Mouse (Mus musculus) hematopoietic stem cell, adult 5-6 weeks (primary cell): Measurements from ENCODE around the gene Hemk1. TPM values are rescaled to one million over a fixed set of nuclear protein-coding genes. Genes with fewer than 3 reads are reported as not detected.
"Not testable (repeated sequence)": the region's sequence is repeated elsewhere in the genome, so short reads cannot be mapped to it uniquely, and the experiment has no call there.

Source experiments
- ATAC-seq, 2 experiments: fragments of 125-278 bp in 1 of 2; replicated peaks in 1 of 2; 2 replicates each; pipeline ENCODE4 v1.8.0; 2016 to 2017; ENCODE audit warnings: inconsistent platforms in 2 of 2, mild to moderate bottlenecking in 2 of 2, moderate number of reproducible peaks in 2 of 2, low read depth in 1 of 2, moderate TSS enrichment in 1 of 2; ENCODE audit not compliant: low FRiP score in 2 of 2, poor library complexity in 2 of 2, severe bottlenecking in 2 of 2, insufficient read depth in 1 of 2, low TSS enrichment in 1 of 2
- total RNA-seq: library from RNA; stranded (forward); fragments of 172-1452, 232-1000 nt; gene quantifications from 2 replicates; pipeline ENCODE4 v1.2.3, GENCODE M21; 2017

Hemk1 gene
- total RNA-seq, 1 experiment from 2014 or later: 11.5 TPM

DNA sequence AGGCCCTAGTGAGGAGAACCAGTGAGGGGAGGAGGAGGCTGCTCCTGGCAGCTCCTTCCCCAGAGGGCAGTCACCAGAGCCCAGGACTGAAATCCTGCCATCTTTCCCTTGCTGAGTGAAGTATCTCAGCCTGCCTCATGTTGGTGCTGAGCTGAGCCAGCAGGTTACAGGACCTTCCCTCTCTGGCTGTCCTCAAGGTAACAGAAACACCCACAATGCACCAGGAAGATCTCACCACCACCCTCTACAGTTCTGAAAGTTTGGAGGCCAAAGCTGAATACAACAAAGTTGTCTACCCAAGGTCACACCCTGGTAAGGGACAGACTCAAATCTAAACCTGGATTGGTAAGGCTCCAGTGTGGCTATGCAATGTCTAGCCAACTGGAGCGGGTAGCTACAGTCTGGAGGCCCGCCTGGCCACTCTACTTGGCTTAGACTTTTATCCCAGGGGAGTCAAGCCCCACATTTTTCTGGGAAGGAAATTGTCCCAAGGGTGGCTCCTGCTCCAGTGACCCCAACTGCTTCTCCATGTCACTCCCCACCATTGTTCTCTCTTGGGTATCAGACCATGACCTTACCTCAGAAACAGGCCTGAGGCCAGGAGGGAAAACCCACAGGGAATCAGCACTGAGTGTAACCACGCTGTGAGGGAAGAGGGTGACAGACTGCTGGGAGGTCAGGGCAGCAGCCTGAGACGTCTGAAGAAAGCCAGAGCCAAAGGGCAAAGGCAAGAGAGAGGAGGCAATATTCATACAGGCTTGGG is 13.2 kb downstream of the Hemk1 start:
- no peak for ATAC-seq

DNA sequence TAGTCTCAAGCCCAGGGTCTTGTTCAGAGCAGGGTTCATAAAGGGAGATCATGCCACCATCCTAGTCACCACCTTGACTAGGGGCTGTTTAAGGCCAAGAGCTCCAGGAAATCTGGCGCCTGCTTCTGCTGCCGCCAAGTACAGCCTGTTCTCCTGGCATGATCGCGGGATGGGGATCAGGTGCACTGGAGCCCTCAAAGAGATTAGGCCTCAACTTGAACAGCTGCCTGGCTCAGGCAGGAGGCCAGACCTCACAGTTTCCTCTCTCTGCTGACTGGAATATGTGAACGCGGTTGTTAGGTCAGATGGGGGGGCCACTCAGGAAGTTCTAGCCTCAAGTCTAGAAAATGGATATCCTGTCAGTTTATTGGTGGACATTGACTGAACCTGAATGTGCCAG is 14.6 kb downstream of the Hemk1 start:
- peak; percentile 83 to 93 for ATAC-seq

DNA sequence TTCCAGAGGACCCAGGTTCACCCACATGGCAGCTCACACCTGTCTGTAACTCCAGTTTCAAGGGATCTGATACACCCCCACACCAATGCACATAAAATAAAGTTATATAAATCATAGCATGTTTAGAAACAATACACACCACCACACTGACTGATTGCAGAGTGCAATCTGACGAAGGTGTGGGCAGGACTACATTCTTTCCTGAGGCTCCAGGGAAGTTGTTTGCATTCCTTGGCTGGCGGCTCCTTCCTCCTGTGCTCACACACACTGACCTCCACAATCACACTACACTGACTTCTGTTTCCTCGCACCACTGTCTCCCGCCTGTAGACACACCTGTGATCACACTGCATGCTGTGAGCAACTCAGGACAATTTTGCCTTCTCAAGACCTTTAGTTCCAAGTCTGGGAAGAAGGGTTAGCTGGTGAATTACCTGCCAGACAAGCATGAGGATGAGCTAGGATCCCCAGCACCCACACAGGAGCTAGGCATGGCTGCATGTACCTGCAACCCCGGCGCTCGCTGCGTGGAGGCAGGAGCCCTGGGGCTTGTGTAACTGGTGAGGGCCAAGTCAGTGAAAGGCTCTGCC is 15.6 kb downstream of the Hemk1 start:
- ATAC-seq: no peak

DNA sequence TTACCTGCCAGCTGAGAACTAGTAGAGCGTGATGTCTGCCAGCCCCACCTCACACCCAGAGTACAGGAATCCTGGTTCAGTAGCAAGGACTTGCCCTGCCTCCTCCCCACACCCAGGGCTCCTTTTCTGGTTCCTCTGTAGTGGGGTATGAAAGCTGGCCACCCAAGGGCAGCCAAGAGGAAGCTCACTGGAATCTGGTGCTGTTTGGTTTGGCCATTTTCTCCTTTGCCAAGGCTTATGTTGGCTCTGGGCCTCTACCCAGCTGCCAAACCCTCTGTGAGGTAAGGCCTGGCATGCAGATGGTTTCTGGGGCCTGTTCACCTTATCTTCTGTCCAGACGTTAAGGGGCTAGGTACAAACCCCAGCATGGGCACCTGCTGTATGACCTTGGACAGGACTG is 22.4 kb downstream of the Hemk1 start:
- ATAC-seq: no peak

DNA sequence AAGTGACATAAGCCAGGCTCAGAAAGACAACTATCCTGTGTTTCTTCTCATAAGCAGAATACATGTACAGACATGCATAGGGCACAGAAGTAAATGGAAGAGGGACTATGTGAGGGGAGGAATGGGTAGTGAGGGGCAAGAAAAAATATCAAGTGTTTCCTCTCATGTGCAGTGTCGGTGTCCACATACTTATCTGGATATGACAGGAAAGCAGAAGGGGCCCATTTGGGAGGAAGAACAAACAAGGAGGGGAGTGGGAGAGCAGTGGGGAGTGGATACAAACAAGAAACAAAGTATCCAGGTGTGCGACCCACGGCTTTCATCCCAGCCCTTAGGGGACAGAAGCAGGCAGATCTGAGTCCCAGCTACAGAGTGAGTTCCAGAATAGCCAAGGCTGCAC is 24.2 kb downstream of the Hemk1 start:
- no peak for ATAC-seq

DNA sequence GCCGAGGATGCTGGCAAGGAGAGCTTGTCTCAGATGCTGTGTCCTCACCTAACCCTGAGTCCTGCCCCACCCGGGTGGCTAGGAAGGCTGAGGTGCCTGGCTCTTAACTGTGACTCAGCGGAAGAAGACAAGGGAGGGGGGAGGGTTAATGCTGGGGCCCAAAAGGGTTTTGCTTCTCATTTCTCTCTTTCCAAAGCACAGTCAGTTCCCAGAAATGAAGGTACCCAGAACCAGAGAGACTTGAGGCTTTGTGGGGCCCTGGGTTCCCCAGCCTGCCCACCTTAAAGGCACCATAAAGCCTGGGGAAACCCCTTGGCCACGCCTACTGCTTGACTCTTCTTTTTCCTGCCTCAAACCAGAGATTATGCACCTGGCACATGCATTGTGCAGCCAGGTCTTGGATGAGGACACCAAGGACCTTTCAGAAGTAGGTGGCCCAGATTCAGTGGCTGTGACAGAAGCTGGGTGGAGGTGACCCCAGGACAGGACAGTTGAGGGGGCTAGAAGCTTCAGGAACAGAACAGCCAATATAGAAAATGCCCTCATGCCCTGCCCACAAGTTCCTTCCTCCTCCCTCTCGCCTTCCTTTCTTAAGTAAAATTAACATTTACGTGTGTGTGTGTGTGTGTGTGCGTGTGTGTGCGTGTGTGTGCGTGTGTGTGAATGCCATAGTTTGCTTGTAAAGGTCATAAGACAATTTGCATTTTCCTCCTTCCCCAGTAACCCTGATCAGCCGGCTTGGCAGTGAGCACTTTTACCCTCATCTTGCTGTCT is 25.2 kb downstream of the Hemk1 start:
- peak; percentile 88 to 92 for ATAC-seq

DNA sequence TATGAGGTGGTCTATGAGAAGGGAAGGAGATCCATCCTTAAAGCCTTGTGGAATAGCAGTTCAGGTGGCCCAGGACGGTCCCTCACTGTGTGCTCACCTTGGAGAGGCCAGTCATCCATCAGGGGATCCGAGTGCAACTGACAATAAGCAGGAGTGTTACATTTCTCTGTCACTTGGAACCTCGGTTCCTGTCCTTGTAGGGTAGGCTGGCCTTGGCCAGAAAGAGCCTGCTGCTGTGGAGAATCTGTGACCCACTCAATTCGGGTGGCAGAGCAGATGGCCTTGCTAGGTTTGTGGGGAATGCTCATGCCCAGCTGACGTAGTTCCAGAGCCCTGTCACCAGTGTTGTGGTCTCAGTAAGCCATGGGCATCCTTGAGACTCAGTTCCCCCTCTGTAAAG is 28.6 kb downstream of the Hemk1 start:
- ATAC-seq: no peak

DNA sequence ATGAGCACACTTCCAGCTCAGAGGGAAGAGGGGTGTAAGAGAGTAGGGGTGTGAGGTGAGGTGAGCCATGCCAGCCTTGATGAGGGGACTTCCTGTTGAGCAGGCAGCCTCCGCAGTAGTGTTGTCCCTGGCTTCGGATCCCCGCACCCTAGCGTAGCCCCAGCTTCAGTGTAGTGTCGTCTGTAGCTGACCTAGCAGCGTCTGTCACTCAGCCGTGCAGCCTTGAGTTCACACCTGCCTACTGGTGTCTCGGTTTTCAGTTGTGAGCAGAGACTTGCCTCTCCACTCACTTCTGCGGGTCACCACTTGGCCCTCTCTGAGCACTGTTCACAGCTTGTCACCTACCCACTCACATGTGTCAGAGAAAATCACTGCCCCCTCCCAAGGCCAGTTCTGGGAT is 29.0 kb downstream of the Hemk1 start:
- ATAC-seq: no peak

DNA sequence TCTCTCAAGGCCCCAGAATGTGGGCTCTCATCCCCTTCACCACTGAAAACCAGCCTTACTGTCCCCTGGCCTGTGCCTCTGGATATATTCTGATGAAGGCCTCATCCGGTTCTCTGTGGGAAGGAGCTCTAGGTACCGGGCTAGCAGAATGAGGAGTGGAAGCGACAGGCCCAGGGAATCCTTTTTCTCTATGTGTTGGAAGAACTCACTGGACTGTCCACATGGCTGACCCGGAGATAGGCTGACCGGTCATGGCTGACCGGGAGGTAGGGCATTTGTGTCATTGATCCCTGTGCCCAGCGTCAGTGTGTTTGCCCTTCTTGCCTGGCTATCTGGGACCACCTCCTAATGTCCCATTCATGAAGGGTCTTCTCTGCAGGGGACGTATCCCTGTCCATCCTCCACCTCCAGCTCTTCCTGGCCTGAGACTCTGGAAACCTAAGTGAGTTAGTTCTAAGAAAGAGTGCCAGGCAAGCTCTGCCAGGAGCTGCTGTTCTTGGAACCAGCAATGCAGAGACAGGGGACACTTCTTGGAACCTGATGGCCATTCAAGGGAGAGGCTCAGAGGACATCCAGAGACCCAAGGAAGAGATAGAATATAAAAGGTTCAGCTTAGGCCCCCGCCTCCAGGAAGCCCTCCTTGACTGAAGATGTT is 29.7 kb downstream of the Hemk1 start:
- ATAC-seq: no peak

DNA sequence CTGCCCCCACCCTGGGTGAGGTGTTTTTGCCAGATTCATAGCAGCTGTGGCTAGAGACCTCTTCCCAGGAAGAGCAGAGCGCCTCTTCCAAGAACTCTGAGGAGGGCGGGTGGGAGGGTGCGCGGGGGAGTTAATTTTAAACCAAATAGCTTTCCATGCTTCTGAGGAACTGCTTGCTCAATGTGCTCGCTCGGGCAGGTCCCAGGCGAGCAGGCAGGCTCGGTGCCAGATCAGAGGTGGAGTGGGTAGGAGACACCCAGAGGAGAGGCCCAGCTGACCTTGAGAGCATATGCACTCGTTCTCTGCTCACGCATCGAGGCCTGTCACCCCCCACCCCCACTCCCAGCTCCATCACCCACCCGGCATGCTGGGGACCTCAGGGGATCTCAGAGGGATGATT is 30.3 kb downstream of the Hemk1 start:
- ATAC-seq: no peak; a peak in 1 of 4 replicates

DNA sequence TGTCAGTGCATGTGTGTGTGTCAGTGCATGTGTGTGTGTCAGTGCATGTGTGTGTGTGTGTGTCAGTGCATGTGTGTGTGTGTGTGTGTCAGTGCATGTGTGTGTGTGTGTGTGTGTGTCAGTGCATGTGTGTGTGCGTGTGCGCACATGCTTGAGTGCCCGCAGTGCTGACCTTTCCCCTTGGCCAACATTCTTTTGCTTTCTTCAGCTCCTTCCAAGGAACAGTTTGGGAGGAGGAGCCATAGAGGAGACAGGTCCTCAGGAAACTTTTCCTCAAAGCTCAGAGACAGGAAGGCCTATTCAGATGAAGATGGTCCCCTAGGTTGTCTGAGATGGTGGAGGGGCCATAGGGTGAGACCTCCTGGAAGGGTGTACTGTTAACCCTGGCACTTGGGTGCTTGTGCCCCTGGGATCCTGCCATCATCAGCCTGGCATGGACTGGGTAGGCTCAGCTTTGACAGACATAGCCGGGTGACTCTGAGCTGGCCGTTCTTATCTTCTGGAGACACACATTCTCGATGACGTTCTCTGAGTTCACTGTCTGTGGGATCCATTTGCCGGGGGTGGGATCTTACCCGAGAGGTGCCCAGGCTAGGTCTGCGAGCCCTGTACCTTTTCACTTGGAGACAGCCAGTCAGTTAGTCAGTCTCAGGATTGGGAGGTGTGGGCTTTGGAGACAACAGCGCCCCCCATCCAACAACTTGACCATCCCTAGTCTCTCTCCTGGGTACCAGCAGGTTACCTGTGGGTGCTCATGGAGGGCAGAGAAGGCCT is 30.9 kb downstream of the Hemk1 start:
- ATAC-seq: peak; percentile 7 to 23; a peak in 1 of 4 replicates

DNA sequence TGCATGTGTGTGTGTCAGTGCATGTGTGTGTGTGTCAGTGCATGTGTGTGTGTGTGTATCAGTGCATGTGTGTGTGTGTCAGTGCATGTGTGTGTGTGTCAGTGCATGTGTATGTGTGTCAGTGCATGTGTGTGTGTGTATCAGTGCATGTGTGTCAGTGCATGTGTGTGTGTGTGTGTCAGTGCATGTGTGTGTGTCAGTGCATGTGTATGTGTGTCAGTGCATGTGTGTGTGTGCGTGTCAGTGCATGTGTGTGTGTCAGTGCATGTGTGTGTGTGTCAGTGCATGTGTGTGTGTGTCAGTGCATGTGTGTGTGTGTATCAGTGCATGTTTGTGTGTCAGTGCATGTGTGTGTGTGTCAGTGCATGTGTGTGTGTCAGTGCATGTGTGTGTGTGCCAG is 31.5 kb downstream of the Hemk1 start:
- not testable (repeated sequence) for ATAC-seq

DNA sequence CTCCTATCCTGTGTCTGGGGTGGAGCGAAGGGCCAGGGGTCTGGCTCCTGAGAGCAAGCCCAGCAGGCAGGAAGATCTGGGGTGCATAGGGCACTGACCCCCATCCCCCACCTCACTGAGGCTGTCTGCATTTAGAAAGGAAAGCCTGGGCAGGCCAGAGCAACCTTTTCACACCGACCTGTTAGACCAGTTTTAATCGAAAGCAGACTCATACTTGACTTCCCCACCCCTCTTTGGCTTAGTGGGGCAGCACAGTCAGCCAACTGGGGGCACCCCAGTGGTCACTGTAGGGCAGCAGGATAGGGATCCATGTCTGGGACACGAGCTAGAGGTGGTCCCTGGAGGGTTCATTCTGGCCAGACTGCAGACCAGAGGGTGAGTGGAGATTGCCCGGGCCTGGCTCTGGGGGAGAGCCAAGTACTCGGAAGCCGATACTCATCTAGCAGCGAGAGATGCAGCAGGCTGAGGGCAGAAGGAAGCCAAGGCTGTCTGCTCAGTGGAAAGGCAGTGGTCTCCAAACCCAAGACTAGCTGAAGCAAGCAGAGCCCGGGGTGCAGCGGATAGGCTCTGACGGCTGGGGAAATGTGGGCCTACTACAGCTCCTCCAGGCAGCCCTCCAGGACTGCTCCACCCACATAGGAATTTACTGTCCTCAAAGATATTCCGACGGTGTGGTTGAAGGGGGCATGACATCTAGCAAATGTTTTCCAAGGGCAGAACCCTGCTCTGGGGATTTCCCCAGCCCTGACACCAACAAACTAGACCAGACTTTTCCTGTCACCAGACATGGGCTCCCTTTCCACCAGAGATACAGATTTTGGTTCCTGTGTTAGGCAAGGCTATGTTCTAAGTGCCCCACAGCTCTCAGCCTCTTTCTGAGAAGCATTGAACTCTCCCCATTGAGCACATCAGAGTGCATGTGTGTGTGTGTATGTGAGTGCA is 32.3 kb downstream of the Hemk1 start:
- ATAC-seq: peak; percentile 30 to 59; a peak in 3 of 4 replicates

DNA sequence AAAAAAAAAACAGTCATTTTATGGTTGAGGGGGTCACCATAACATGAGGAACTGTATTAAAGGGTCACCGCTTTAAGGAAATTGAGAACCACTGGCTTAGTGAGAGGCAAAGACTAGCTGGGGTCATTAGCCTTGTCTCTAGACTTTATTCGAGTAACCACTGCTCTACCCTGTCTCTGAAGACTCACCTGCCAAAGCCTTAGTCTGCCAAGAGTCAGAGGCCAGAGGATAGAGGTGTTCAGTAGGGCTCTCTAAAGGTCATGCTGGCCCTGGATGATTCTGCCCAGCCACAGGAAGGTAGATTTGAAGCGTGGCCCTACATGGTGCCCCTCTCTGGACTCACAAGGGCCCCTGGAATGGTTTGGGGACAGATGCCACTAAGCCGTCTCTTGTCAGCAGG is 33.1 kb downstream of the Hemk1 start:
- ATAC-seq: no peak

DNA sequence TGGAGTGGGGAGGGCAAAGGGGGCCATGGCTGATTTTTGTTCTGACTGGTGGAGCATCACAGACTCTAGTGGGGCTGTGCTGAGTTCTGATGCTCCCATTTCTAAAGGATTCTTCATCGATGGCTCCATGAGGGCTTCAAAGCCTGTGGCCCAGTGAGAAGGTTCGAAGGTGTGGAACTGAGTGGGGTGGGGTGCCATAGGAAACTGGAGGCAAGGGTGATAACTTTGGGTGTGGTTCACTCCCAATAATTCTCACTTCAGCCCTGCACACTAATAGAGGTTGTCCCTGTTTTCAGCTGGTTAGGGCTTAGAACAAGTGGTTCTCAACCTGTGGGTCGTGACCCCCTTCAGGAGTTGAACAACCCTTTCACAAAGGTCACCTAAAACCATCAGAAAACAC is 33.8 kb downstream of the Hemk1 start:
- no peak for ATAC-seq

DNA sequence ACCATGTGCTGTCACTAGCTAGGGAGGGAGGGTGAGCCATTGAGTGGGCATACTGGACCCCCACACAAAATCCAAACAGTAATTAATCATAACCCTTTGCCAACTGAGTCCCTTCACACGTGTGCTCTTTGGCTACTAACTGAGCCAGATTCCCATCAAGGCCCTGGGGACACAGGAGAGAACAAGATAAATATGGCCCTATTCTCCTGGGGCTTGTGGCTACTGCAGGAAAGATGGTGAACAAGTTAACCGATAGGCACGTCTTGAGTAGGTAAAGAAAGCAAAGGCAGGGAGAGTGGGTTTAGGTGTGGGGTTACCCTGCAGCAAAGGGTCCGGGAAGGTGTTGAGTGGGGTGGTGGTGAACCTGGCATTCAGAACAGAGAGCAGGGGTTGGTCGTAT is 34.2 kb downstream of the Hemk1 start:
- no peak for ATAC-seq
